ENCODE assay signal across 9 mouse cellular contexts in the genomic region with DNA sequence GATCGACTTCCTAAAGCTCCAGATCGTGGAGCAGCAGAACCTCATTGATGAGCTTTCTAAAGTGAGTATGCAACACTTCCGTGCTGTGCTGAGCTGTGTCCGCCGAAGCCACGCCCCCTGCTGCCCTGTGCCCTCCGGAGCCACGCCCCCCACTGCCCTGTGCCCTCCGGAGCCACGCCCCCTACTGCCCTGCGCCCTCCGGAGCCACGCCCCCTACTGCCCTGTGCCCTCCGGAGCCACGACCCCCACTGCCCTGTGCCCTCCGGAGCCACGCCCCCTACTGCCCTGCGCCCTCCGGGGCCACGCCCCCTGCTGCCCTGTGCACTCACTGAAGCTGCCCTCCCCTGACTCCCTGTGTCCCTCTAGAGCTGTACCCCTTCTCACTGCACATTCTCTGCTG.
A peak's percentile ranks its signal among the peaks of the same experiment; 100 is the strongest.
DNase-seq lines count a peak whose midpoint lies in the region; ATAC-seq and TF ChIP-seq lines count a peak whose summit lies in the region.
"Had no signal": no experiment of that assay in that cellular context is flagged by ENCODE, and none has a peak within 500 bp of the region (broad histone marks: within the 10 kb centered on the region; RNA-seq: fewer than 3 reads in every experiment).

No protein-coding gene starts in this region.

- DNase-seq in CD4-positive, CD25-positive, alpha-beta regulatory T cell, adult 2 months (ENCODE audit: low read depth, low spot score), result peak; percentile 19
- DNase-seq in thymus, adult 2 months, result peak; percentile 1
- DNase-seq in thymus, postnatal 0 days (ENCODE audit: low spot score), result no peak
- peak; percentile 2 for DNase-seq in liver, embryonic 13.5 days
- DNase-seq in B cell, adult 2 months, result no peak
- no peak for DNase-seq in cerebellum, postnatal 14 days
- DNase-seq in cerebellum, postnatal 4 days (ENCODE audit: low spot score in 2 of 2), result no peak

- no peaks in the 10 kb centered on the region for H3K27me3 ChIP-seq in thymus, adult 2 months (ENCODE audit: control insufficient read depth, insufficient read depth, low read length)
- no peaks in the 10 kb centered on the region for H3K27me3 ChIP-seq in liver, embryonic 13.5 days
- H3K27me3 ChIP-seq: hindbrain, embryonic 15.5 days had no signal

- WGBS in thymus, adult 2 months, result 23% methylated on average over 20 of the region's 20 CpGs
- 10% methylated on average over 19 of the region's 20 CpGs for WGBS in liver, embryonic 13.5 days (ENCODE audit: insufficient replicate concordance)

- no peak overlapping the region for H3K27ac ChIP-seq in thymus, adult 2 months (ENCODE audit: control insufficient read depth, insufficient read depth, low read length)
- H3K27ac ChIP-seq in liver, embryonic 13.5 days, result no peak overlapping the region
- H3K27ac ChIP-seq: hindbrain, embryonic 15.5 days had no signal

- TF ChIP-seq CTCF in thymus, adult 2 months (IDR thresholded peaks at IDR 0.05; ENCODE audit: borderline replicate concordance, control insufficient read depth, extremely low read depth, insufficient read depth, low read length, poor library complexity), result no peak

- peak overlapping the region; percentile 30 for H3K4me2 ChIP-seq in liver, embryonic 13.5 days
- H3K4me2 ChIP-seq: hindbrain, embryonic 15.5 days had no signal

- no peak overlapping the region for H3K4me3 ChIP-seq in thymus, adult 2 months (ENCODE audit: control insufficient read depth, insufficient read depth, low read length)
- peak overlapping the region; percentile 8; the same call in 1 of the 2 replicates for H3K4me3 ChIP-seq in liver, embryonic 13.5 days (replicated peaks)
- H3K4me3 ChIP-seq: hindbrain, embryonic 15.5 days had no signal

- H3K4me1 ChIP-seq in thymus, adult 2 months (replicated peaks; ENCODE audit: control insufficient read depth, insufficient read depth, low read length), result no peaks in the 10 kb centered on the region
- H3K4me1 ChIP-seq in liver, embryonic 13.5 days (replicated peaks), result peaks cover 9% of the 10 kb centered on the region

- ATAC-seq in CD4-positive, CD25-positive, alpha-beta regulatory T cell, adult 4 months, result no peak
- no peak for ATAC-seq in liver, embryonic 13.5 days (ENCODE audit: low read depth)

- H3K36me3 ChIP-seq in thymus, adult 2 months (ENCODE audit: control insufficient read depth, insufficient read depth, low read length), result no peaks in the 10 kb centered on the region
- no peaks in the 10 kb centered on the region for H3K36me3 ChIP-seq in liver, embryonic 13.5 days
- H3K36me3 ChIP-seq: hindbrain, embryonic 15.5 days had no signal

- H3K9ac ChIP-seq in liver, embryonic 13.5 days, result no peak overlapping the region
- H3K9ac ChIP-seq: hindbrain, embryonic 15.5 days had no signal

- TF ChIP-seq POLR2A in thymus, adult 2 months (IDR thresholded peaks at IDR 0.05; ENCODE audit: control insufficient read depth, extremely low read depth, insufficient read depth, low read length, poor library complexity), result no peak

- H3K9me3 ChIP-seq in liver, embryonic 13.5 days (replicated peaks), result no peaks in the 10 kb centered on the region
- H3K9me3 ChIP-seq: hindbrain, embryonic 15.5 days had no signal

Comparison
In these comparisons a context has a peak if more than half of its experiments do, and no peak if none do; other contexts are left out.
1. DNase-seq: peak in CD4-positive, CD25-positive, alpha-beta regulatory T cell, adult 2 months (single experiment), thymus, adult 2 months (single experiment) and liver, embryonic 13.5 days (single experiment); none in thymus, postnatal 0 days (single experiment), B cell, adult 2 months (0 of 2), cerebellum, postnatal 14 days (0 of 2) and cerebellum, postnatal 4 days (0 of 2).